In genomic region chr13:41929768-41930167, GRCm38 (mm10) we compare ENCODE assay signal across 21 mouse cellular contexts.
DNase-seq lines count a peak whose midpoint lies in the region.
"Had no signal": no experiment of that assay in that cellular context is flagged by ENCODE, and none has a peak within 500 bp of the region (broad histone marks: within the 10 kb centered on the region; RNA-seq: fewer than 3 reads in every experiment).

No protein-coding gene starts in this region.

- H3K4me3 ChIP-seq in limb, embryonic 10.5 days: no peak overlapping the region
- H3K4me3 ChIP-seq: embryonic facial prominence, embryonic 12.5 days; erythroblast, embryonic 14.5 days; forebrain, embryonic 13.5 days; hindbrain, embryonic 15.5 days; limb, embryonic 13.5 days had no signal

- DNase-seq in embryo, embryonic 11 days: peak; percentile 31
- DNase-seq in embryo, embryonic 9.5 days (ENCODE audit: extremely low spot score): no peak
- DNase-seq in retina, embryonic 14.5 days (ENCODE audit: low spot score): peak; percentile 8
- DNase-seq in retina, postnatal 1 day: no peak
- peak; percentile 29 for DNase-seq in induced T-regulatory cell, adult 2 months (ENCODE audit: low read depth)
- no peak for DNase-seq in layer of hippocampus, adult 11-12 months (ENCODE audit: low spot score)
- no peak for DNase-seq in limb, embryonic 10.5 days (ENCODE audit: low spot score)
- DNase-seq: adrenal gland, postnatal 25 days; cerebellum, adult 9-10 months; gastrocnemius, postnatal 36 days; kidney, postnatal 25 days; lung, embryonic 14.5 days; right cerebral cortex, postnatal 25 days; spleen, adult 18-20 months; thymus, postnatal 25 days had no signal

- no peaks in the 10 kb centered on the region for H3K9me3 ChIP-seq in limb, embryonic 10.5 days (replicated peaks)
- H3K9me3 ChIP-seq: embryonic facial prominence, embryonic 12.5 days; forebrain, embryonic 13.5 days; hindbrain, embryonic 15.5 days; limb, embryonic 13.5 days had no signal

- WGBS in limb, embryonic 10.5 days: 95% methylated on average over 1 of the region's 1 CpGs

- no peaks in the 10 kb centered on the region for H3K4me1 ChIP-seq in limb, embryonic 10.5 days
- H3K4me1 ChIP-seq: embryonic facial prominence, embryonic 12.5 days; hindbrain, embryonic 15.5 days; limb, embryonic 13.5 days had no signal

- no peaks in the 10 kb centered on the region for H3K36me3 ChIP-seq in limb, embryonic 10.5 days
- H3K36me3 ChIP-seq: embryonic facial prominence, embryonic 12.5 days; hindbrain, embryonic 15.5 days; limb, embryonic 13.5 days had no signal

- no peak overlapping the region for H3K27ac ChIP-seq in limb, embryonic 10.5 days
- H3K27ac ChIP-seq: embryonic facial prominence, embryonic 12.5 days; forebrain, embryonic 13.5 days; hindbrain, embryonic 15.5 days; limb, embryonic 13.5 days; liver, embryonic 14.5 days had no signal

- H3K27me3 ChIP-seq in limb, embryonic 10.5 days (ENCODE audit: low read depth, poor library complexity, severe bottlenecking): no peaks in the 10 kb centered on the region
- H3K27me3 ChIP-seq: embryonic facial prominence, embryonic 12.5 days; forebrain, embryonic 13.5 days; hindbrain, embryonic 15.5 days; limb, embryonic 13.5 days had no signal

Comparison
In these comparisons a context has a peak if more than half of its experiments do, and no peak if none do; other contexts are left out.
1. DNase-seq: peak in embryo, embryonic 11 days (single experiment), retina, embryonic 14.5 days (single experiment) and induced T-regulatory cell, adult 2 months (single experiment); none in embryo, embryonic 9.5 days (single experiment), retina, postnatal 1 day (single experiment), layer of hippocampus, adult 11-12 months (single experiment) and limb, embryonic 10.5 days (single experiment).